Mouse (Mus musculus) small intestine, adult 2 months (tissue): Measurements from ENCODE around the gene Mief2. TPM values are rescaled to one million over a fixed set of nuclear protein-coding genes. Genes with fewer than 3 reads are reported as not detected.

Experiments used
- H3K27ac ChIP-seq: fragments of 200-500 bp; 2 replicates; pipeline ENCODE4 v1.5.1; 2012; ENCODE audit warnings: low read depth, low read length, control low read depth, inconsistent platforms; ENCODE audit not compliant: insufficient read depth
- H3K27me3 ChIP-seq: fragments of 200-500 bp; 2 replicates; pipeline ENCODE4 v1.6.1; 2012; ENCODE audit warnings: mild to moderate bottlenecking, moderate library complexity, low read length, inconsistent platforms; ENCODE audit not compliant: control insufficient read depth, insufficient read depth
- H3K36me3 ChIP-seq: fragments of 200-500 bp; 2 replicates; pipeline ENCODE4 v1.6.1; 2012; ENCODE audit warnings: mild to moderate bottlenecking, low read length, control low read depth, inconsistent platforms; ENCODE audit not compliant: control insufficient read depth, insufficient read depth
- H3K4me1 ChIP-seq: fragments of 200-500 bp; 2 replicates; pipeline ENCODE4 v1.6.1; 2012; ENCODE audit warnings: low read length, inconsistent platforms, mixed read lengths; ENCODE audit not compliant: control insufficient read depth, insufficient read depth, insufficient read length
- H3K4me3 ChIP-seq: fragments of 200-500 bp; 2 replicates; pipeline ENCODE4 v1.5.1; 2012; ENCODE audit warnings: low read depth, mild to moderate bottlenecking, control low read depth, inconsistent platforms, low read length, moderate library complexity
- CTCF ChIP-seq: fragments of 200-500 bp; IDR thresholded peaks from 2 replicates; pipeline ENCODE4 v1.5.1; 2012; ENCODE audit warnings: low read depth, mild to moderate bottlenecking, control low read depth, inconsistent platforms, low read length, moderate library complexity, mixed read lengths; ENCODE audit not compliant: insufficient replicate concordance, insufficient read length; ENCODE audit errors: extremely low read depth
- POLR2A ChIP-seq: fragments of 200-500 bp; IDR thresholded peaks from 2 replicates; pipeline ENCODE4 v1.6.1; 2012; ENCODE audit warnings: low read depth, mild to moderate bottlenecking, control low read depth, inconsistent platforms, low read length, moderate library complexity
- WGBS: fragments of 180-500 bp; shearing (Covaris S2); methylation state at CpG from one replicate; pipeline ENCODE4 v1.1.7; 2018; 5-methylcytosine and 5-hydroxymethylcytosine counted together
- polyA plus RNA-seq: library from polyadenylated mRNA; depleted of rRNA; stranded (reverse); fragments of >200 nt; gene quantifications from 2 replicates; pipeline ENCODE4 v1.2.3, GENCODE M21; 2012

Gene Mief2
- polyA plus RNA-seq, 1 experiment: 9.3 TPM

- Histone ChIP-seq H3K4me1 (peaks cover 12% of the 10 kb centered on the region), H3K36me3 (peaks cover 51% of the 10 kb centered on the region), H3K27me3 (no peaks in the 10 kb centered on the region), H3K4me3 (no peak overlapping the region), H3K27ac (no peak overlapping the region)
- TF ChIP-seq POLR2A: no peak
- TF ChIP-seq CTCF: no peak
- 94% methylated on average over 10 of the region's 10 CpGs for WGBS
Measured at GRCm38 (mm10) chr11:60708631-60709030, 19.6 kb upstream of the Mief2 start.

DNA sequence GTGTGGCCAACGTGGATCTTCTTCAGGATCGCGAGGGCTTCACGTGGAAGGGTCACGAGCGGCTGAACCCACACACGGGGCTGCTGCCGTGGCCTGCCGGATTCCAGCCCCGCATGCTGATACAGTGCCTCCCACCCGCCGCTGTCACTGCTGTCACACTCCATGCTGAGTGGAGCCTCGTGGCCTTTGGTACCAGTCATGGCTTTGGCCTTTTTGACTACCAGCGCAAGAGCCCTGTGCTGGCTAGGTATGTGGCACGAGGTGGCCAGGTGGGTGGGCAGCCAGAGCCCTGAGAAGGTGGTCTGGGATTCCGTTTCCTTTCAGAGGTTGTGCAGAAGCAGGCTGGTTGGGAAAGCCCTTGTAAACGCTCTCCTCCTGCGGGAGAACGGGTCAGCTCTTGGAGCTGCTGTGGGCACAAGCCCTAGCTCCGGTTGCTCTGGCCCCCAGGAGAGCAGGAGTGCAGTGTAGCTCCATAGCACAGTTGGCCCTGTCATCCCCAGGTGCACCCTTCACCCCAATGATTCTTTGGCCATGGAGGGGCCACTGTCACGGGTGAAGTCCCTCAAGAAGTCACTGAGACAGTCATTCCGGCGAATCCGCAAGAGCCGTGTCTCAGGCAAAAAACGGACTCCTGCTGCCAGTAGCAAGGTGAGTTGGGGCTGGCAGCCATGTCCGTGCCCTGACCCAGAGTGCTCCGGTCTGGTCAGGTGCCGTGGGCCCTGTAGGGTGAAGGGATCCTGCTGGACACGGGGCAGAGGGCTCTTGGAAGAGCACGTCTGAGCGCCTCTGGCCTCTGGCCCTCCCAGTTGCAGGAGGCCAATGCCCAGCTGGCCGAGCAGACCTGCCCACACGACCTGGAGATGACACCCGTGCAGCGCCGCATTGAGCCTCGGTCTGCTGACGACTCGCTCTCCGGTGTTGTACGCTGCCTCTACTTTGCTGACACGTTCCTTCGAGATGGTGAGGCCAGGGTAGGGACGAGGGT lies 18.4 kb upstream of the Mief2 start:
- Histone ChIP-seq H3K36me3 (peaks cover 62% of the 10 kb centered on the region), H3K4me1 (peaks cover 12% of the 10 kb centered on the region), H3K27ac (no peak overlapping the region), H3K27me3 (no peaks in the 10 kb centered on the region), H3K4me3 (no peak overlapping the region)
- TF ChIP-seq POLR2A (no peak), CTCF (no peak)
- 93% methylated on average over 45 of the region's 45 CpGs for WGBS

GRCm38 (mm10) chr11:60711218-60711617 lies 17.0 kb upstream of the Mief2 start:
- WGBS: 94% methylated on average over 17 of the region's 17 CpGs
- TF ChIP-seq POLR2A (no peak), CTCF (no peak)
- H3K36me3 ChIP-seq: peaks cover 71% of the 10 kb centered on the region
- no peak overlapping the region for H3K27ac ChIP-seq
- no peak overlapping the region for H3K4me3 ChIP-seq
- H3K4me1 ChIP-seq: peaks cover 12% of the 10 kb centered on the region
- H3K27me3 ChIP-seq: no peaks in the 10 kb centered on the region

DNA sequence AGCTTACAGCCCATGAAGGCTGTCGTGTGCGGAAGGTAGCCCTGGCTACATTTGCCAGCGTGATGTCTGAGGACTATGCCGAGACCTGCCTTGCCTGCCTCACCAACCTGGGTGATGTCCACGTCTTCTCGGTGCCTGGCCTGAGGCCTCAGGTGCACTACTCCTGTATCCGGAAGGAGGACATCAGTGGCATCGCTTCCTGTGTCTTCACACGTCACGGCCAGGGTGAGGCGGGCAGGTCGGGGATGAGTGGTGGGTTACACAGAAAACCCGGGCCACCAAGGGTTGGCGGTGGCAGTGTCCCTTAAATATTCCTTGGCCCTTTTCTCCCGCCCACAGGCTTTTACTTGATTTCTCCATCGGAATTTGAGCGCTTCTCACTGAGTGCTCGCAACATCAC lies 16.2 kb upstream of the Mief2 start:
- Histone ChIP-seq H3K27me3 (no peaks in the 10 kb centered on the region), H3K4me1 (peaks cover 11% of the 10 kb centered on the region), H3K4me3 (no peak overlapping the region), H3K36me3 (peaks cover 72% of the 10 kb centered on the region), H3K27ac (no peak overlapping the region)
- TF ChIP-seq CTCF (no peak), POLR2A (no peak)
- WGBS: 90% methylated on average over 18 of the region's 18 CpGs

- H3K4me3 ChIP-seq: no peak overlapping the region
- 90% methylated on average over 13 of the region's 13 CpGs for WGBS
- TF ChIP-seq CTCF: no peak
- no peak for TF ChIP-seq POLR2A
- H3K36me3 ChIP-seq: peaks cover 77% of the 10 kb centered on the region
- no peaks in the 10 kb centered on the region for H3K27me3 ChIP-seq
- no peak overlapping the region for H3K27ac ChIP-seq
- peaks cover 5% of the 10 kb centered on the region for H3K4me1 ChIP-seq
Measured at GRCm38 (mm10) chr11:60712639-60713255, 15.5 kb upstream of the Mief2 start.

GRCm38 (mm10) chr11:60715833-60716232 lies 12.4 kb upstream of the Mief2 start:
- H3K4me1 ChIP-seq: no peaks in the 10 kb centered on the region
- H3K4me3 ChIP-seq: no peak overlapping the region
- peaks cover 90% of the 10 kb centered on the region for H3K36me3 ChIP-seq
- 80% methylated on average over 5 of the region's 5 CpGs for WGBS
- no peak overlapping the region for H3K27ac ChIP-seq
- H3K27me3 ChIP-seq: no peaks in the 10 kb centered on the region
- no peak for TF ChIP-seq CTCF
- no peak for TF ChIP-seq POLR2A

GRCm38 (mm10) chr11:60719263-60719662 lies 8.9 kb upstream of the Mief2 start:
- no peaks in the 10 kb centered on the region for H3K27me3 ChIP-seq
- 47% methylated on average over 5 of the region's 5 CpGs for WGBS

More at GRCm38 (mm10) chr11:60719263-60719662, 8.9 kb upstream of the Mief2 start:
- TF ChIP-seq POLR2A (no peak), CTCF (no peak)
- Histone ChIP-seq H3K4me3 (no peak overlapping the region), H3K27ac (no peak overlapping the region), H3K4me1 (no peaks in the 10 kb centered on the region), H3K36me3 (peaks cover 96% of the 10 kb centered on the region)
